Mouse (Mus musculus) liver, postnatal 0 days (tissue): Measurements from ENCODE around the gene St7.

Experiments used
- CTCF ChIP-seq: sonication (generic); IDR thresholded peaks from 2 replicates; pipeline ENCODE4 v1.5.1; 2016; ENCODE audit warnings: antibody characterized with exemption, low read depth
- EP300 ChIP-seq: IDR thresholded peaks from 2 replicates; pipeline ENCODE4 v1.6.1; 2016; ENCODE audit warnings: antibody characterized with exemption, low read depth, mild to moderate bottlenecking

GRCm38 (mm10) chr6:17680266-17680925, 12.3 kb upstream of the St7 start:
- no peak for TF ChIP-seq CTCF
- TF ChIP-seq EP300 = peak; percentile 96
